Mouse (Mus musculus) layer of hippocampus, adult 11-12 months (tissue): ENCODE results near the gene Lexm.

ENCODE experiments used
- DNase-seq: peaks from one replicate; pipeline ENCODE4 v3.0.0; 2022; ENCODE audit warnings: low spot score

Gene Lexm

DNA sequence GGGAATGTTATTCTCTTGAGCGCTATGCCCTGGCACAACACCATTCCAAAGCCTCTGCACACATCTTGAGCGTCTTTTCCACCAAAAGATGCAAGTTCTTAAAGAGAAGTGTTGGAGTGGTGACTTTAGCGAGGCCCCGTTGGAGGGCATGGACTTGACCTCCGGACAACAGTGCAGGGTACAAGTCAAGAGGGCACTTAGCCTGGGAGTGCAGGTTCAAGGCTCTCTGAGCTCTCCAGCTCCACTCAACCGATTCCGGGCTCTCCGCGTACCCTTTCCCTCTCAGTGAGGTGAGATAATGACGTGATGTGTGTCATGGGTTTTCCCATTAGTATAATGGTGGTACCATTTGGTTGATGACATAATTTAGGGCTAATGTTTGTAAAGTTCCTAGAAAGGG is 7.2 kb upstream of the Lexm start:
- DNase-seq: no peak

DNA sequence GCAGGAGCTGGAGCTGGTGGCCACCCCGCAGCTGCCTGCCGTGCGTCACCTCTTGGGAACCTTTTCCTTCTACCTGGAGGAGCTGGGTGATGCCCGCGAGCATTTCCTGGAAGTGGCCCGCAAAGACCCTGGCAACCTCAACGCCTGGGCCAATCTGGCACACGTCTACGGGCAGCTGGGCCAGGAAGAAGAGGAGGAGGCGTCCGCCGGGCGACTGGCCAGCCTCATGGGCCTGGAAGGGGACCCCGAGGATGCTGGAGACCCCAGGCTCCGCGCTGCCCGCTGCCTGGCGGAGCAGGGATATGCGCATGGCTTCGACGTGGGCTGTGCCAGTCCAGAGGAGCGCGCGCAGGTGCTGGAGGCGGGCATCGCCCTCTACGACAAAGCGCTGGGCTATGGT is 5.7 kb upstream of the Lexm start:
- DNase-seq: no peak

DNA sequence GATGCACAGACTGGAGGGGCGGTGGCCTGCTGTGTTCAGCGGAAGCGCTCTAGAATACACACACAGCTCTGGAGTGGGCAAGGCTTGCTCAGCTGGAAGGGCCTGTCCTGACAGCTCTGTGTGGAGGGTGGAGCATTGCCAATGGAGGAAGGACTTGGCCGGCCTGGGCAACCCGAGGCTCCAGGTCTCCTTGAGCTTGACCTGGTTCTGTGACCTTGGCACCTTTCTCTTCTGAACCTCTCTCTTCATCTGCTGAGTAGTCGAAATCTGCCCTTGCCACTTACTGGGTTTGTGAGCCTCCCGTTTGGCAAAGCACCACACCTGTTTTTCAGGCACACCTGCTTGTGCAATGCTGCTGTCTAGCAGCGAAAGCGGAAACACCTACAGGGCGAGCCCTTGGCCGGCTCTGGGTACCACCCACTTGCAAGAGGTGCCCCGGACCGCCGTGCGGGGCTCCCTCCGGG is 5.0 kb upstream of the Lexm start, which contains the start of gene Ttc22:
Gene Ttc22 (plus strand): TSS at position 403 of the 464 bp plus-strand sequence.
- no peak for DNase-seq

- DNase-seq: no peak
These were observed 4.4 kb upstream of the Lexm start for GRCm38 (mm10) chr4:106621428-106621827.

DNA sequence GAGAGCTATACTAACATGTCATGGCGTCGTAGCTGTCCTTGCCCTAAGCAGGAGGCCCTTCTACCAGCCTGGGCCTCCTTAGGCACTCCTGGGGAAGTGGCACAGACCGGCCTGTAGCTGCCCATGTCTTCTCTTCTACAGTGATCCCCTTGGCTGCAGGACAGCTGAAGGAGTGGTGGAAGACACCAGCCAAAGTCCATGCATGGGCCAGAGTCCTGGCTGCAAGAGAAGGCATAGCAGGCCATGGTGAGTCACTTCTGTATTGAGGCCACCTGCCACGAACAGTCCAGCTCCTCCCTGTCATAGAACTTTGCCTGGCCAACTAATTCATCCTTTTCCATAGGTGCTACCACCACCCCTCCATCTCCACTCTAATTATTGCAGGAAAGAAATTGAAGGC is 1.9 kb upstream of the Lexm start:
- no peak for DNase-seq

DNA sequence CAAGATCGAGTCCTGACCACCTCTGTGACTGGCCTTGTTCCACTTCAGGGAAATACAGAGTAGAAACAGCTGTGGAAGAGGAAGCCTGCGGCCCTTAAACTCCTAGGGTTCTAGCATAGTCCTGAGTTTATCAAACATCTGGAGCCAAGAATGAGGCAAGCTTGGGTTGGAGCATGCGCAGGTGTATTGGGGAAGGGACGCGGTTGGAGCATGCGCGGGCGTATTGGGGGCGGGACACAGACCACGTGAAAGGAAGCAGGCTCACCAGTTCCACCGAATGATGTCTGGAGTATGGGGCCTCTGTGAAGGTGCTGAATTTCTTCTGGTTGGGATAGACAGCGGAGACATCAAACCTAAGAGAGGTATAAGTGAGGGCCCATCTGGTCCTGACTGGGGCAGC is 1.4 kb downstream of the Lexm start:
- DNase-seq: no peak

GRCm38 (mm10) chr4:106614881-106615280 is 2.2 kb downstream of the Lexm start:
- no peak for DNase-seq

DNA sequence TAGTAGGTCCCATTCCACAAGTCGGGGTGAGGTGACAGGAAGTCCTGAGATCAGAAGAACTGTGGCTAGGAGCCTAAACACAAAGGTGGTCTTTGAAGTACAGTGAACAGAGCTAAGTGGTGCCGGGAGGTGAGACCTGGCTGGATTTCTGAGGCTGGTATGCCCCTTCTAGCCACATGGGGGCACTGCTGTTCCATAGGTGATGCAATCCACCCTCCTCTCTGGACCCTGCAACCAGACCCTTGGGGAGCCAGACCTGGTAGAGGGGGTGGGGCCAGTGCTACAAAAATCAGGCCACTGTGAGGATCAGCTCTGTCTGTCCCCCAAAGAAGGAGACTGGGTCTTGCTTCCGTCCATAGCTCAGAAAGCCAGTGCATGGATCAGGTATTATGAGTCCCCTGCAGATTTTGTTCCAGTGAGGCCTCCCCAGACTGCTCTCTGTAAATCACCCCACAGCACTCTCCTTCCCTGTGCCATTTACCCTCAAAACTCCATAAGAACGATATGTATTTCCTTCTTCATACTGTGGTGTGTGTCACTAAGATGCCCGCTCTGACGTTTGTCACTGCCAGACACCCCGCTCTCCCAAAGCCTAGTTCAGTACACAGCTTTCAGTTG is 2.8 kb downstream of the Lexm start:
- peak; percentile 77 for DNase-seq

- DNase-seq: no peak
These were observed 3.5 kb downstream of the Lexm start for GRCm38 (mm10) chr4:106613560-106613959.

DNA sequence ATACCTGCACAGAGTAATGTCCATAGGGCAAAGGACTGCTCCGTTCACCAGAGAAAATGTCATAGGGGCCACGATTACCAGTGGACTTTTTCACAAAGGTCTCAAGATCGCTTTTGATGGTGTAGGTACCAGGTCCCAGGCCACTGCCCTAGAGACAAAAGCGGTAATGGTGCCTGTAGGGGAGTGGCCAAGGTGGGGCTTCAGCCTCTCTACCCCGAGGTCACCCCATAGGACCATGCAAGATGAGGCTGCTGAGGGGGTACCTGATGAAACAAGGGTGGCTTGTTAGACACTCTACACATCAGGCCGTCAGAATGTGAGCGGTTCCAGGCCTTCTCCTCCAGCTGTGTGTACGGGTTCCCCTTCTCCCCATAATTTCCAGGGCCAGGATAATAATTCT is 3.9 kb downstream of the Lexm start:
- no peak for DNase-seq

DNA sequence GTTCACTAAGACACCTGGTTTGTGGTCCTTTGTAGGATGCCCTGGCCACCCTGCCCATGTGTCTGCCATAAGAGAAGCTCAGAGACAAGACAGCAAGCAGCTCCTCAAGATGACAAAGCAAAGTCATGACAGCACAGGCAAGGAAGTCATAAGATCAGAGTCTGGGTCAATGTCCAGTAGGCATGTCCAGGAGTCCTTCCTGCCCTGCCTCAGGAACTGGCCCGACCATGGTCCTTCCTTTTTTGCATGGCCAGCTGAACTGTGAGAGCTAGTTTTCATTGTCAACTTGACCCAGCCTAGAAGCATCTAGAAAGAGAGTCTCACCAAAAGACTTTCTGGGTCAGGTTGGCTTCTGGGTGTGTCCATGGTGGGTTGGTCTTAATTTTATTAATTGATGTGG is 9.1 kb downstream of the Lexm start:
- DNase-seq: no peak

DNA sequence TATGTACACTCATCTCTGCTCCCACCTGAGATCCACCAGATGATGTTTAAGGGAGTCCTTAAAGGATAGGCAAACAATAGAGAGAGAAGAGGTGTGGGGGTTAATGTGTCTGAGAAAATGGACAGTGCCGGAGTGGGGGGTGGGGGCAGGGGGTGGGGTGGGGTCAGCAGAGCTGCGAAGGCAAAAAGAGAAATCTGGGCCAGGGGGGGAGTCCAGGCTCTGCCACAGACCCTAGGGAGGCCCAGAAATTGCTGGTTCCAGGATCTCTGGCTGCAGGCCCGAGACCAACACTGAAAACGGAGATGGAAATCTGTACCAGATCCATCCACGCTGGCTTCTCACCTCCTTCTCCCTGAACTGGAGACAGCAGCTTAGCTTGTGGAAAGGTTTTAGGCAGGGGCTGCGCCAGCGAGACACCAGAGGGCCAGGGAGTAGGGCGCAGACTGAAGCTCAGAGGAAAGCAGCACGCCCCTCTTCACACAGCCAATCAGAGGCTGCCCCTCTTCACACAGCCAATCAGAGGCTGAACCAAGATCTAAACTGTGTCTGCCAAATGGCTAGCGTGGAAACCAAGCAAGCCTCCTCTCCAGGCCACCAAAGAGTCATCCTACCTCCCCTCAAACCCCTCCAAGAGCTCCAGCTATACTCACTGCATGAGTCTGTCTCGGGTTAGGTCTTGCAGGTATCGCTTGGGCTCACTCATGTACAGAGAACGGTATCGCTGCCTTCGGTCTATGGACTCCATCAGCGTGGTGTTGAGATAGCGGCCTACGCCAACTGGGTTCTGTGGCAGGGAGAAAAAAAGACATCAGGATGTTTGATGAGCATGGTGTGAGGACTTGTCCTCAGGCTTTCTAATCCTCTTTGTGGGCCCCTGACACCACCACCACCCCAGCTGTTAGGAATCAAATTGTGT is 10.1 kb downstream of the Lexm start:
- DNase-seq: no peak

- no peak for DNase-seq
These were observed 16.3 kb downstream of the Lexm start for GRCm38 (mm10) chr4:106600770-106601169.

DNA sequence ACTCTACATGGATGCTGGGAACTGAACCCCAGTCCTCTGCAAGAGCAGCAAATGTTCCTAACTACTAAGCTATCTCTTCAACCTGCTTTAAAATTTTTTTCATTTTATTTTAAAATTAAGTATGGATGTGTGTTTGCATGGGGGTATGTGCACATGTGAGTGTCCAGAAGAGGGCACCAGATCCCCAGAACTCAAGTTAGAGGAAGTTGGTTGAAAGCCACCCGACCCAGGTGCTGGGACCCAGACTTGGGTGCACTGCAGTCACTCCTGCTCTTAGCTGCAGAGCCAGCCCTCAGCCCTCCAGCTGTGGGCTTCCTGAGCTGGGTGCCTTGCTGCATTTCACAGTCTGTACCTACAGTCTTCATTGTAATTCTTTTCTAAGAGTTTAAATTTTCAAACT is 17.6 kb downstream of the Lexm start:
- no peak for DNase-seq

DNA sequence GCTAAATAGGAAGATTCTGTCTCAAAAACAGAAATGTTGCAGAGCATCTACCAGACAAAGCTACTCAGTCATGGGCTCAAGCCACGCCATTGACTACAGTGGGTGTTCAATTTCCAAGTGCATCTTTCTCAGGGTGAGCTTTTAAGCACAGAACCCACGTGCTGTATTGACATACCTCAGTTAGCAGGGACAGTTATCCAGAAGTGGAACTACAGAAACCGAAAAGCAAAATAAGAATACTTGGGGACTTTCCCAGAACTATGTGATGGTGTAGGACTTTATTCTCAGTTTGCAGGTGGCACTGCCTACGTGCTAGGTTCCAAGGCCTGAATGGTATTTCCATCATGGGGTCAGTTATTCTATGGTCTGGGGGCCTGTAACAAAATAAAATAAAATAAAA is 19.3 kb downstream of the Lexm start:
- DNase-seq: no peak

- DNase-seq: no peak
These were observed 20.0 kb downstream of the Lexm start for GRCm38 (mm10) chr4:106597055-106597454.

DNA sequence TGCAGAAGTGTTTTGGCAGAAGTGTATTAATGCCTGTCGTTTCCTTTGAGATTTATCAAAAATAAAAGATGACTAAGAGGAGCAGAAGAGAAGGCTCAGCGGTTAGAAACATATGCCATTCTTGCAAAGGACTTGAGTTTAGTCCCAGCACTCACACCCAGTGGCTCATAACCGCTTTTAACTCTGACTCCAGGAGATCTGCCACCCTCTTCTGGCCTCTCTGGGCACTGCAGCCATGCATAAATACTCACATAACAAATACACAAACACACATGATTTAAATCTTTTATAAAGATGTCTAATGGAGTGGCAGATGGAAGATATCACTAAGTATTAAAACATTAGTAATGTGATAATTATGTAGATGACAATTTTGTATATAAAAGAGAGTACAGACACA is 20.8 kb downstream of the Lexm start:
- DNase-seq: no peak

DNA sequence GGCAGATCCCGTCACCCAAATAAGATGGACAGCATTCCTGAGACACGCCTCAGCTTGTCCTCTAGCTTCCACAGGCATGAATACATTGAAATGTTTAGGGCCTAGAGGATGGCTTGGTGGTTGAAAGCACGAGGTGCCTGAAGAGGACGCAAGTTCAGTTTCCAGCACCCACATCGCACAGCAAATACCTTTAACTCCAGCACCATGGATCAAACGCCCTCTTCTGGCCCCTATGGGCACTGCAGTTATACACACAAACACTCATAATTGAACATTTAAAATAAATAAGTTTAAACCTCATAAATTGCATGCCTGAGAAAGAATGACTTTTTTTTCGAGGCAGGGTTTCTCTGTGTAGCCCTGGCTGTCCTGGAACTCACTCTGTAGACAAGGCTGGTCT is 23.4 kb downstream of the Lexm start:
- DNase-seq: no peak

DNA sequence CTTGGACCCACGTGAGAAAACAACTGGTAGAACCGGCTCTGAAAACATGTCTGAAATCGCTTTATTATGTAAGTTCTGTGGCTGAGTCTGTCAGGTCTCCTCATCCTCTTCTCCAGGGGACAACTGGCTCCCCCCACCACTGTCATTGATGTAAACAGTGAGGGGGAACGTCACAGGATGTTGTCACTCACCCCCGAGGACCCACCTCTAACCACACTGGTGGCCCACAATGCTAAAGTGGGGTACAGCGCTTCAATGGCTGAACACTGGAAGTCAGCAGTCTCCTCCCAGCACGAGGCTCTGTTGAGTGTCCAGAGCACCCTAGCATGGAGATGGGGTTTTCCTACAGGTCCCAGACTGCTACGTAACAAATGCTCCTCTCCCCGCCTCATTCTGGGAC is 26.2 kb downstream of the Lexm start:
- no peak for DNase-seq

DNA sequence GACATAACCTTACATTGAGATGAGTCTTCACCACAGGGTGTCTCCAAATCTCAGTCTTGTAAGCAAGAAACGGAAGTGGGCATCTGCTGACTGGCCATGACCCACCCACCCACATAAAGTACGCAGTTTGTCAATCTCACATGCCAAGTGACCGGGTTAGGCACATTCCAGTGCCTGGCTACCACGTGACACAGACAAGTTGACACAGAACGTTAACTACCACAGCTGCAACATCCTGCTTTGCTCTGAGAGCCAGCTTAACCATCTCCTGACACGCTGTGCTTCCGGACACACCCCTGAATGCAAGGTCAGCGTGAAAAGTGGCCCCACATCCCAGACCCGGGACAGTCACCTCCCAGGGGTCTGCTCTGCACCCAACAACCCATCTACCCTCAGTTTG is 26.9 kb downstream of the Lexm start:
- no peak for DNase-seq

- DNase-seq: no peak
These were observed 30.0 kb downstream of the Lexm start for GRCm38 (mm10) chr4:106587075-106587474.

DNA sequence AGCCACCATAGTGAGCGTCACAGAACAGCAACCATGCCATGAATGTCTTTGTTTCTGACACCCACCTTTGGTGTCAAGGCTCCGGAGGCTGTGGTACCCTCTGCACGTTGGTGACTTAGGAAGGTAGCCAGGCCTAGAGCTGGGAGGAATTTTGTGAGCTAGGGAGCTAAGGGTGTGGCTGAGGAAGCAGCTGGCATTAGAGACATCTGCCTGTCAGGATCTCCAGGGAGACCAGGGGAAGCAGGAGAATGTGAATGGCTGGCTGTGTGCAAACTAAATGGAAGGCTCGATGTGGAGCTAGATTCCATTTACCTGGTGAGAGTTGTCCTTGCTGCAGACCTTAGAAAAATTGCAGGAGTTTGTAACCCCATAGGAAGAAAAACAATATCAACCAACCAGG is 32.4 kb downstream of the Lexm start:
- no peak for DNase-seq

DNA sequence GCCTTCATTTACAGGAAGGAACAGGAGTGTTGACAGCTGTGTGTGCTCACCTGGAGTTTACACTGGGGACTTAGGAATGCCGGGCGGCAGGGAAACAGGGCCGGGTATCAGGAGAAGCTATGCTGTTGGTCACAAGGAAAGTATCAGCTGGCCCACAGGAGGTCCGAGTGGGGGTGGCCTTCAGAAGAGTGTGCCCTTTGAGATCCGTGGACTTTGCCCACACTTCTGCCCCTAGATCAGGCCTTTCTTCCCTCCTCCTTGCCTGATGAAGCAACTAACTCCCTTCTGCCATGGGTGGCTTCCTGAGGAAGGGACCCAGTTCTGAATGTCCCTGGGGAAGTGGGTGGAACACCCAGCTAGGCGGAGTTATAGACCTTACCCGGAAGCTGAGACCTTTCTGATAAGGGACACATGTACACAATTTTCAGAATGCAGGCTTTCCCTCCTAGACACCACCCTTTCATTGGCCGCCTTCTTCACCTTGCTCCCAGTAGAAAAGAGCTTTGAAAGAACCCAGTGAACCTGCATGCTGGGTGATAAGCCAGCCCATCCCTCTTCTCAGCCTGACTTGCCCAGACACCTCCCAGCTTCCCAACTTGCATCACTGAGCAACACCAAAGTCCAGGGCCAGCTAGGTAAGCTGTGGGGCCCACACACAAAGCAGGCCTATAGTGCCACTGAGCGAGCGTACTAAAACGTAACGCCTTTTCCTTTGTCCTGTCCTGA is 34.5 kb downstream of the Lexm start:
- no peak for DNase-seq
